Mouse (Mus musculus): ENCODE data around the gene Pls1. TPM values are rescaled to one million over a fixed set of nuclear protein-coding genes. Genes with fewer than 3 reads are reported as not detected.

Gene Pls1
- total RNA-seq, 4 experiments from 2014 or later, result 16.0 to 19.6 (median 16.9) TPM

- DNase-seq (ENCODE audit: low spot score in 2 of 2), result no peak
Observed at GRCm38 (mm10) chr9:95705371-95705770, 139.7 kb downstream of the Pls1 start.

DNA sequence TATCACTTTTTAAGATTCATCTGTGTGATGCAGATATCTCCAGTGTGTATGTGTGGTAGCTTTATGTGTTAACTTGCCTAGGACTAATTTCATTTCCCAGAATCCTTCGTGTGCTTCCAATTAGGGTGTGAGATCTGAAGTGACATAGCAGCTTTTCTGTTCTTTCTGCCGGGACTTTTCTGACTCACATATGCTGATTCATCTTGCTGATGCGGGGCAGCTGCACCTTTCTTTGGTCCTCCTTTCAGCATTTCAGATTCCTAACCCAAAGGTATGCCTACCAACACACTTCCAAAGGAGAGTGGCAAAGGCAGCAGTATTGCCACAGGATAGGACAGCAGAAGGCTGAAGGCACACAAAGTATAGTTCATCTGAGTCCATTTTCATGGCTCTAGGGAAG is 141.0 kb downstream of the Pls1 start:
- DNase-seq (ENCODE audit: low spot score in 2 of 2), result no peak

Other genes starting within 250 kb of the Pls1 start
- 1 to 10 TPM; 3.2 to 7.3 (median 5.4) TPM for gene Pcolce2, start 207.7 kb downstream of the Pls1 start, total RNA-seq (2022)
- 10 to 100 TPM; 40.8 to 46.5 (median 42.6) TPM for gene Trpc1, start 94.9 kb downstream of the Pls1 start, total RNA-seq (2022)
- 10 to 100 TPM; 11.8 to 13.8 (median 13.0) TPM for gene Atr, start 12.3 kb upstream of the Pls1 start, total RNA-seq (2022)
- 10 to 100 TPM; 24.3 to 29.1 (median 26.8) TPM for gene Xrn1, start 109.4 kb upstream of the Pls1 start, total RNA-seq (2022)

Data from left cerebral cortex, adult 8-10 months (tissue).